Mouse (Mus musculus) A20 (cell line): ENCODE measurements around the gene Garnl3.
A peak's percentile ranks its signal among the peaks of the same experiment; 100 is the strongest.

ENCODE experiments used
- DNase-seq: peaks from one replicate; pipeline ENCODE4 v3.0.0-alpha.2; 2011; ENCODE audit warnings: low read depth, low spot score

The Garnl3 gene

GRCm38 (mm10) chr2:33131500-33132092 is at the start of gene Garnl3:
TSS of gene Garnl3 (minus strand) at chr2:33131654.
- peak; percentile 78 for DNase-seq

GRCm38 (mm10) chr2:33179930-33180630 is 48.6 kb upstream of the Garnl3 start:
- no peak for DNase-seq

- DNase-seq: no peak
Observed at GRCm38 (mm10) chr2:33179171-33179929, 47.9 kb upstream of the Garnl3 start.

- no peak for DNase-seq
Observed at GRCm38 (mm10) chr2:33178243-33178932, 46.9 kb upstream of the Garnl3 start.

GRCm38 (mm10) chr2:33177443-33178242 is 46.2 kb upstream of the Garnl3 start:
- DNase-seq: no peak

- no peak for DNase-seq
Observed at GRCm38 (mm10) chr2:33176921-33177320, 45.5 kb upstream of the Garnl3 start.

- DNase-seq: no peak
Observed at GRCm38 (mm10) chr2:33176516-33176915, 45.1 kb upstream of the Garnl3 start.

GRCm38 (mm10) chr2:33173686-33174085 is 42.2 kb upstream of the Garnl3 start:
- DNase-seq: no peak

GRCm38 (mm10) chr2:33173126-33173525 is 41.7 kb upstream of the Garnl3 start:
- DNase-seq: peak; percentile 14

- DNase-seq: no peak
Observed at GRCm38 (mm10) chr2:33170777-33171565, 39.5 kb upstream of the Garnl3 start.

GRCm38 (mm10) chr2:33169445-33169844 is 38.0 kb upstream of the Garnl3 start:
- no peak for DNase-seq

GRCm38 (mm10) chr2:33167060-33167459 is 35.6 kb upstream of the Garnl3 start:
- no peak for DNase-seq

- no peak for DNase-seq
Observed at GRCm38 (mm10) chr2:33165710-33166374, 34.4 kb upstream of the Garnl3 start.

- no peak for DNase-seq
Observed at GRCm38 (mm10) chr2:33165229-33165628, 33.8 kb upstream of the Garnl3 start.

- no peak for DNase-seq
Observed at GRCm38 (mm10) chr2:33164646-33165045, 33.2 kb upstream of the Garnl3 start.

- DNase-seq: no peak
Observed at GRCm38 (mm10) chr2:33162126-33162525, 30.7 kb upstream of the Garnl3 start.

- no peak for DNase-seq
Observed at GRCm38 (mm10) chr2:33160326-33160973, 29.0 kb upstream of the Garnl3 start.

- no peak for DNase-seq
Observed at GRCm38 (mm10) chr2:33159593-33159992, 28.1 kb upstream of the Garnl3 start.

GRCm38 (mm10) chr2:33158895-33159294 is 27.4 kb upstream of the Garnl3 start:
- DNase-seq: no peak
